Mouse (Mus musculus): ENCODE measurements around the gene Kcnab3. TPM values are rescaled to one million over a fixed set of nuclear protein-coding genes. Genes with fewer than 3 reads are reported as not detected.

Gene Kcnab3
- polyA plus RNA-seq, 1 experiment from 2014 or later, result 3.0 TPM

DNA sequence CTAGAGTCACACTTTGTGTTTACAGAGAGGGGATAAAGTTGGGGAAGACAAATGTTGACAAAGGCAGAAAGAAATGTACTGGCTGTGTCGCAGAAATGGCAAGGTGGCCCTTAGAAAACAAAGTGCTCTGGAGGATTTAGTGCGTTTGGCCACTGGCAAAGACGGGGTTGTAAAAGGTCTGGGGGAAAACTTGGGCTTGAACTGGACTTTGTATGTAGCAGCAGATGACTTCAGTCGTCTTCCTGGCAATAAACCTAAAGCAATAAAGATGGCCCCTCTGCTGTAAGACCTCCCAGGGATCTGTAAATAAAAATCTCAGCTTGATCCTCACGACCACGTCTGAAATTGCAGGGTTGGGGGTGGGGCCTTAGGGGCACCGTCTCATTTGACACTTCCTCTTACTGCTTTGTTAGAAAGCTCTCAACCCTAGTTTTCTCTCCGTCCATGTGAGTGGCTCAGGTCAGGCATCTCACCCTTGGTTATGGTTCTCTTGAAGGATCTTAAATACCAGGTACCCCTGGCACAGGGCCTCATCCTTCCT lies 6.7 kb downstream of the Kcnab3 start:
- Histone ChIP-seq H3K36me3 (no peaks in the 10 kb centered on the region), H3K4me1 (peaks cover 23% of the 10 kb centered on the region), H3K9me3 (replicated peaks) (no peaks in the 10 kb centered on the region), H3K4me3 (replicated peaks) (no peak overlapping the region; the same call in 1 of the 2 replicates), H3K27ac (replicated peaks) (no peak overlapping the region; the same call in 1 of the 2 replicates), H3K4me2 (replicated peaks) (peak overlapping the region; percentile 61), H3K9ac (0 out of 2 replicates have a peak overlapping the region, but pooled peaks have one; percentile 45), H3K27me3 (peaks cover 8% of the 10 kb centered on the region)
- 36% methylated on average over 8 of the region's 8 CpGs for WGBS
- no peak for ATAC-seq (ENCODE audit: insufficient number of reproducible peaks, low FRiP score, low TSS enrichment, low read depth)

DNA sequence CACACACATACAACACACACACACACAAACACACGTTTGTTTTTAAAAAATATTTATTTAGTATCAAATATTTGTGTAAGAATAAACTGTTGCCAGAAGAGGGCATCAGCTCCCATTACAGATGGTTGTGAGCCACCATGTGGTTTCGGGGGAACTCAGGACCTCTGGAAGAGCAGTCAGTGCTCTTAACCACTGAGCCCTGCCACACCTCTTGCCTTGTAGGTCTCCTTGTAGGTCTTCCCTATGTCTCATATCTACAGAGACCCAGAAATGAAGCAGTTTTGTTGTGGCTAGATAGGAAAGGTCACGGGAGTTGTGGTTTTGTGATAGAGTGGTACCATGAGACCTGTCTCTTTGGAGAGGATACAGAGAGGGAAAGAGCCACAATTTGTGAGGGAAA lies 7.9 kb downstream of the Kcnab3 start:
- WGBS, result 56% methylated on average over 3 of the region's 3 CpGs
- Histone ChIP-seq H3K36me3 (no peaks in the 10 kb centered on the region), H3K9me3 (replicated peaks) (no peaks in the 10 kb centered on the region), H3K9ac (no peak overlapping the region), H3K4me3 (replicated peaks) (no peak overlapping the region), H3K27me3 (peaks cover 3% of the 10 kb centered on the region; the same call in 1 of the 2 replicates), H3K27ac (replicated peaks) (no peak overlapping the region), H3K4me1 (peaks cover 23% of the 10 kb centered on the region), H3K4me2 (replicated peaks) (no peak overlapping the region)
- ATAC-seq (ENCODE audit: insufficient number of reproducible peaks, low FRiP score, low TSS enrichment, low read depth), result no peak

DNA sequence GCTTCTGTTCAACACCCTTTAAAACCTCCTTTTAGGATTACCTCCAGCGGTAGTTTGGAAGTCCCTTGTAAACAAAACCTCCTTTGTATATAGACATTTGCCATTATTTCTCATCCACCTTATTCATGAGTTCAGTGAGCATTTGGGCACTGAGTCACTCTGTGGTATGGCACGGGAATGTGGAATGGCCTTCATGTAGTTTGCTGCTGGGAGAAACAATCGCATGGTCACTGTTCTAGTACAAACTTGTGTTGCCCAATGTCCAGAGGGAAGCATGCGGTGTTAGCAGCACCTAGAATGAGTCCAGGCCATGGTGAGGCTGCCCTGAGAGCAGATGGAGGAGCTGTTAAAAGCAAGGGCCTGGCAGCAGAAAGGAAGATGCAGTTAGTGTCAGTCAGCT lies 8.7 kb downstream of the Kcnab3 start:
- Histone ChIP-seq H3K4me1 (peaks cover 26% of the 10 kb centered on the region), H3K4me2 (replicated peaks) (no peak overlapping the region), H3K27ac (replicated peaks) (no peak overlapping the region), H3K9me3 (replicated peaks) (no peaks in the 10 kb centered on the region), H3K4me3 (replicated peaks) (no peak overlapping the region), H3K27me3 (no peaks in the 10 kb centered on the region), H3K9ac (no peak overlapping the region), H3K36me3 (no peaks in the 10 kb centered on the region)
- no peak for ATAC-seq (ENCODE audit: insufficient number of reproducible peaks, low FRiP score, low TSS enrichment, low read depth)
- 66% methylated on average over 4 of the region's 4 CpGs for WGBS

DNA sequence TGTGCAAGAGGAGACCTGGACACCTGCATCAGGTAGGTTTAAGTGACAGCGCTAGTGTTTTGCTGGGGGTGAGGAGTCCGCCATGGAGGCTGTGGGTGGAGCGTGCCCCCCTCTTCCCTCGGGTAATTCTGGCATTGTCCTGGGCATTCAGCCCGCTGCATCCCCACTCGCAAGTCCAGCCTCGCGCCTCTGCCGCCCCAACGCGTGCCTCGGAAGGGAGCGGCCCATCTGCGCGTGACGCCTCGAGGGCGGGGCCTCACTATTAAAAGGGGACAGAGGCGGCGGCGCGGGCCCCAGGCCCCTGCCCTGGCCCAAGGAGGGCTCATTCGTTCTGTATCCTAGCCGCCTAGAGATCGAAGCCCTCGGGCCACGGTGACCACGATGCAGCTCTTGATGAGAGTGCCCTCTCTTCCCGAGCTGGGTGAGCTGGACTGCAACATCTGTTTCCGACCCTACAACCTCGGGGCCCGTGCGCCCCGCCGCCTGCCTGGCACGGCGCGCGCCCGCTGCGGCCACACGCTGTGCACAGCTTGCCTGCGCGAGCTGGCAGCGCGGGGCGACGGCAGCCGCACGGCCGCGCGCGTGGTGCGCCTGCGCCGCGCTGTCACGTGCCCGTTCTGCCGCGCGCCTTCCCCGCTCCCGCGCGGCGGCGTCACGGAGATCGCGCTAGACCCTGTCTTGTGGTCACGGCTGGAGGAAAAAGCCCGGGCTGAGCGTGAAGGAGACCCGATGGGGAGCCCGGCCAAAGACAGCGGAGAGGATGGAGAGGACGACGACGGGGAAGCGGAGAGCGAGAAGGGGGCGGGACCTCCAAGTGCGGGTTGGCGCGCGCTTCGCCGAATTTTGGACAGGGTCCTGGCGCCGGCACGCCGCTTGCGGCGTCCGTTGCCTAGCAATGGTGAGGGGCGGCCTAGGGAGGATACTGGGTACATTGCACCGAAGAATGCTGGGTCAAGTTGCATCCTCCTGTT lies 14.4 kb downstream of the Kcnab3 start, which contains the start of gene Rnf227:
Gene Rnf227, plus strand, starts transcription at position 301 of the 971 bp plus-strand sequence.
- 1% methylated on average over 99 of the region's 99 CpGs for WGBS
- Histone ChIP-seq H3K9me3 (replicated peaks) (no peaks in the 10 kb centered on the region), H3K4me1 (peaks cover 22% of the 10 kb centered on the region), H3K27me3 (no peaks in the 10 kb centered on the region), H3K4me3 (replicated peaks) (peak within 1 kb of the TSS; percentile 68), H3K9ac (peak within 1 kb of the TSS; percentile 58), H3K4me2 (replicated peaks) (peak within 1 kb of the TSS; percentile 95), H3K36me3 (peaks cover 27% of the 10 kb centered on the region), H3K27ac (replicated peaks) (peak within 1 kb of the TSS; percentile 90)
- ATAC-seq (ENCODE audit: insufficient number of reproducible peaks, low FRiP score, low TSS enrichment, low read depth), result peak; percentile 88

DNA sequence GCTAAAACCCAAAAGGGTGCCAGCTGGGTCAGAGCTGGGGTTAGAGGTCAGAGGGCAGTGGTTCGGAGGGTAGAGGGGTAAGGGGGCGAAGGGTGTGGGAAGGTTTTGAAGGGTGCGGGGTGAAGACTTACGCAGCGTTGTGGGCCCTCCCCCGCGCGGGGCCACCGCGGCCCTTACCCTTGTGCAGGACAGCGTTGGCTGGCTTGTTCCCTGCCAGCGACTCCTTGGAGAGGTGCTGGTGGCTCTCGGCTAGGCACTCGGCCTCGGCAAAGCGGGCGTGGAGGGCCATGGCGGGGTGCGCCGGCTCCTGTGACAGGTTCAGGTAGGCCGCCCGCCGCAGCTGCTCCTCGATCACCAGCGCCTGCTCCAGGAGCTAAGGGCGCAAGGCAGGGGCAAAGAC lies 20.4 kb downstream of the Kcnab3 start:
- 86% methylated on average over 26 of the region's 26 CpGs for WGBS
- H3K9ac ChIP-seq, result no peak overlapping the region
- no peak for ATAC-seq (ENCODE audit: insufficient number of reproducible peaks, low FRiP score, low TSS enrichment, low read depth)
- no peaks in the 10 kb centered on the region for H3K27me3 ChIP-seq
- peaks cover 2% of the 10 kb centered on the region for H3K4me1 ChIP-seq
- no peak overlapping the region for H3K27ac ChIP-seq (replicated peaks)
- no peak overlapping the region for H3K4me2 ChIP-seq (replicated peaks)
- peaks cover 87% of the 10 kb centered on the region for H3K36me3 ChIP-seq
- H3K9me3 ChIP-seq (replicated peaks), result no peaks in the 10 kb centered on the region
- no peak overlapping the region for H3K4me3 ChIP-seq (replicated peaks)

DNA sequence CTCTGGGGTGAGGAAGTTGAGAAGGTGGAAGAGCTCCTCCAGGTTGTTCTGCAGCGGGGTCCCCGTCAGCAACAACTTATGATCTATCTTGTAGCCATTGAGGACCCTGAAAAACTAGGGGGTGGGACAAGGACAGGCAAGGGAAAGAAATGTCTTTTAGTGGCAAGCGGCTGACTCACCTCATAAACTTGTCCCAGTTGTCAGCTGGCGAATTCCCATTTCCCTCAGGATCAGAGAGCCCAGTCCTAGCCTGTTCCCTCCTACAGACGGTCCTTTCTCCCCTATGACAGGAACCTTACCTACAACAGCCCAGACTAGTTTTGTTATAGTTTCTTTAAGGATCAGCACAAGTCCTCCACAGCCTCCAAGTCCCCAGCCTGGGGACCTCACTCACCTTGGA lies 30.5 kb downstream of the Kcnab3 start:
- H3K27ac ChIP-seq (replicated peaks), result no peak overlapping the region
- no peak overlapping the region for H3K9ac ChIP-seq
- H3K36me3 ChIP-seq, result peaks cover 98% of the 10 kb centered on the region
- no peak overlapping the region for H3K4me2 ChIP-seq (replicated peaks)
- ATAC-seq (ENCODE audit: insufficient number of reproducible peaks, low FRiP score, low TSS enrichment, low read depth), result no peak
- H3K4me3 ChIP-seq (replicated peaks), result no peak overlapping the region
- 0 out of 2 replicates have a peak, but pooled peaks cover 3% of the 10 kb centered on the region for H3K4me1 ChIP-seq
- no peaks in the 10 kb centered on the region for H3K27me3 ChIP-seq
- no peaks in the 10 kb centered on the region for H3K9me3 ChIP-seq (replicated peaks)
- 91% methylated on average over 5 of the region's 5 CpGs for WGBS

DNA sequence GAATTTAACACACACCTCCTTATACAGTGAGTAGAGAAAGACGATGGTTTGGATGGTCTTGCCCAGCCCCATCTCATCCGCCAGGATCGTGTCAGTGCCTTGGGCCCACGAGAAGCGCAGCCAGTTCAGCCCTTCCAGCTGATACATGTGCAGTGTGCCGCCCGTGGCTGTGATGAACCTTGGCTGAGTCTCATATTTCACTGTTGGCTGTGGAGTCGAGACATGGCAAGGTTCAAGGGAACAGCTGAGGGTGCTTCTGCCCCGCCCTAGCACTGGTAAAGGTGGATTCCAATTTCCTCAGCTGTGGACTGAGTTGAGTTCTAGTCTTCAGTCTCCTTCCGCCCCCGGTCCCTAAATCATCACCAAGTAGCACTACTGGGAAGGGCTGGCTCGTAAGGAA lies 31.6 kb downstream of the Kcnab3 start:
- H3K36me3 ChIP-seq, result peaks cover 96% of the 10 kb centered on the region
- no peaks in the 10 kb centered on the region for H3K27me3 ChIP-seq
- no peak overlapping the region for H3K4me2 ChIP-seq (replicated peaks)
- 80% methylated on average over 12 of the region's 12 CpGs for WGBS
- no peak overlapping the region for H3K27ac ChIP-seq (replicated peaks)
- no peak overlapping the region for H3K9ac ChIP-seq
- peaks cover 12% of the 10 kb centered on the region for H3K4me1 ChIP-seq
- ATAC-seq (ENCODE audit: insufficient number of reproducible peaks, low FRiP score, low TSS enrichment, low read depth), result no peak
- H3K4me3 ChIP-seq (replicated peaks), result no peak overlapping the region
- H3K9me3 ChIP-seq (replicated peaks), result no peaks in the 10 kb centered on the region

DNA sequence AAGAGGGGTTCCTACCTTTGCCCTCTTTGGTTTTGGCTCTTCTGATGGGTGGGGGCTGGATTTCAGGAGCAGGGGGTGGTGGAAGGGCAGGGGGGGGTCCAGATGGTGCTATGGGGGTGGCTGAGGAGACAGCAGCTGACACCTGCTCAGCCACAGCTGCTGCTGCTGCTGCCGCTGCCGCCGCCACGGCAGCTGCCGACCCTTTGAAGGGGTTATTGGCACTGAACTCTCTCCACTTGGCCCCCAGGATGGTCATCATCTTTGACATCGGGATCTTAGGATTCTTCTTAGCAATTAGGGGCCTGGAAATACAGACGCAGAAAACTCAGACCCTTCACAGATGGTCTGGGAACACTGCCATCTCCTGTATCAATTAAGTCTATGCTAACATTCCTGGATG lies 36.0 kb downstream of the Kcnab3 start:
- Histone ChIP-seq H3K4me2 (replicated peaks) (no peak overlapping the region), H3K36me3 (peaks cover 70% of the 10 kb centered on the region), H3K27me3 (no peaks in the 10 kb centered on the region), H3K9ac (no peak overlapping the region), H3K4me3 (replicated peaks) (no peak overlapping the region), H3K9me3 (replicated peaks) (no peaks in the 10 kb centered on the region), H3K27ac (replicated peaks) (no peak overlapping the region), H3K4me1 (peaks cover 49% of the 10 kb centered on the region)
- ATAC-seq (ENCODE audit: insufficient number of reproducible peaks, low FRiP score, low TSS enrichment, low read depth), result no peak
- 31% methylated on average over 7 of the region's 7 CpGs for WGBS

DNA sequence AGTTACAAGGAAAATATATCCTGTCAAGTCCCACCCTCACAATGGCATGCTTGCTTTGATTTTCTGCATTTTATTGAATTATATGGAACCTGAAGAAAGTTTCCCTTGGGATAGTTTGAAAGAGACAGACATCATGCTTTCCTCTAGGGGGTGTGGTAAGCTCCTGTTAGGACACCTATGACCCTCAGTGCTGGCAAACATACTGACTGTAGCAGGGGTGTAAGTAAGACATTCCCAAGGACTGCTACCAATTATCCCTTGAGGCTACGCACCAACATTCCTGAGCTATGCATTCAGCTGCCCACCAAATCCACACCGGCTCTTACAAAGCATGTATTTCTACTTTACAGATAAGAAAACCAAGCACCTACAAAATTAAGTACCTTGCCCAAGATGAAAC lies 36.4 kb downstream of the Kcnab3 start:
- H3K4me1 ChIP-seq, result peaks cover 49% of the 10 kb centered on the region
- H3K36me3 ChIP-seq, result peaks cover 66% of the 10 kb centered on the region
- no peaks in the 10 kb centered on the region for H3K27me3 ChIP-seq
- no peak overlapping the region for H3K4me2 ChIP-seq (replicated peaks)
- no peak overlapping the region for H3K4me3 ChIP-seq (replicated peaks)
- H3K27ac ChIP-seq (replicated peaks), result peak overlapping the region; percentile 51
- no peaks in the 10 kb centered on the region for H3K9me3 ChIP-seq (replicated peaks)
- no peak for ATAC-seq (ENCODE audit: insufficient number of reproducible peaks, low FRiP score, low TSS enrichment, low read depth)
- 22% methylated on average over 2 of the region's 2 CpGs for WGBS
- no peak overlapping the region for H3K9ac ChIP-seq

DNA sequence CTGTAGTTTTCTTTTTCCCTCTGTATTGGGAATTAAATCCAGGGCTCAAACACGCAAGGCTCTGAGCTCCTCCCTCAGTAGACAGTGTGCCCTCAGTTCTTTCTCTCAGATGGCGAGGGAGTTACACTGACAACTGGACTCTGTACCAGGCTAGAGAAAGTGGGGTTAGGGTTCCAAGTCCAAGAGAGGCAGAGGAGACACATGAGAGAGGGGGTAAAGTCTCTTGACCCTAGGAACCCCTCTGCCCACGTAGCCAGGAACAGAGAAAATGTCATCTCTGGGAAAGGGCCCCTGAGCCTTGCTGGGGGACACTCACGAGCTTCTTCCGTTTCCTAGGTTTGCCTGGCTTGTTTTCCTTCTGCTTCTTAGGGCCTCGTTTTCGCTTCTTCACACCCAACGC lies 38.3 kb downstream of the Kcnab3 start:
- peak overlapping the region; percentile 99 for H3K27ac ChIP-seq (replicated peaks)
- H3K36me3 ChIP-seq, result peaks cover 47% of the 10 kb centered on the region
- 0 out of 2 replicates have a peak overlapping the region, but pooled peaks have one; percentile 0 for H3K9ac ChIP-seq
- peaks cover 56% of the 10 kb centered on the region for H3K4me1 ChIP-seq
- no peaks in the 10 kb centered on the region for H3K27me3 ChIP-seq
- 39% methylated on average over 8 of the region's 8 CpGs for WGBS
- peak overlapping the region; percentile 90 for H3K4me2 ChIP-seq (replicated peaks)
- H3K4me3 ChIP-seq (replicated peaks), result peak overlapping the region; percentile 85; the same call in 1 of the 2 replicates
- H3K9me3 ChIP-seq (replicated peaks), result no peaks in the 10 kb centered on the region
- no peak for ATAC-seq (ENCODE audit: insufficient number of reproducible peaks, low FRiP score, low TSS enrichment, low read depth)

DNA sequence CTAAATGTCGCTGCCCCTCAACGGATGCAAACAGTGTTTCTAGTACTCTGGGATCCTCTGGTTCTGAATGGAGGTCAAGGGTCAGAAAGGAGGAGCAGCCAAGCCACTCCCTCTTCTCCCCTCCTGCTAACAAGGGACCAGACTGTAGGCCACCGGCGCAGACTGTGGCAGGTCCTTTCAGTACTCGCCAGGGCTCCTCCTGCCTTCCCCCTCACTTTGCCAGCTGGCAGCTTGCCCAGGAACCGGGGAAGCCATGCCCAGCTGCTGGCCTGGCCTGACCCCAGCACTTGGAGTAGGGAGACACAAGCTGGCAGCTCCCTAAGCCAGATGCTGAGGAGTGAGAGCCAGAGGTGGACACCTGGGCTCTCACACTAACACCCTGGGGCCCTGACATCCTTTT lies 38.9 kb downstream of the Kcnab3 start:
- H3K36me3 ChIP-seq, result peaks cover 41% of the 10 kb centered on the region
- peak; percentile 34; the same call in 1 of the 2 replicates for ATAC-seq (ENCODE audit: insufficient number of reproducible peaks, low FRiP score, low TSS enrichment, low read depth)
- peak overlapping the region; percentile 99 for H3K27ac ChIP-seq (replicated peaks)
- no peak overlapping the region for H3K9ac ChIP-seq
- H3K27me3 ChIP-seq, result no peaks in the 10 kb centered on the region
- H3K4me1 ChIP-seq, result peaks cover 56% of the 10 kb centered on the region
- 5% methylated on average over 6 of the region's 6 CpGs for WGBS
- peak overlapping the region; percentile 85 for H3K4me3 ChIP-seq (replicated peaks)
- H3K4me2 ChIP-seq (replicated peaks), result peak overlapping the region; percentile 90
- no peaks in the 10 kb centered on the region for H3K9me3 ChIP-seq (replicated peaks)
